Mouse (Mus musculus): ENCODE data around the gene Bag3. TPM values are rescaled to one million over a fixed set of nuclear protein-coding genes. Genes with fewer than 3 reads are reported as not detected.
A peak's percentile ranks its signal among the peaks of the same experiment; 100 is the strongest.
"Not testable (repeated sequence)": the region's sequence is repeated elsewhere in the genome, so short reads cannot be mapped to it uniquely, and the experiment has no call there.

Bag3 gene
- total RNA-seq, 4 experiments from 2014 or later, result 146 to 189 (median 168) TPM

GRCm38 (mm10) chr7:128569987-128570656 lies 46.7 kb downstream of the Bag3 start:
- DNase-seq, result no peak

- DNase-seq, result not testable (repeated sequence)
Measured at GRCm38 (mm10) chr7:128570657-128571056, 47.2 kb downstream of the Bag3 start.

GRCm38 (mm10) chr7:128572030-128572429 lies 48.6 kb downstream of the Bag3 start:
- no peak for DNase-seq

GRCm38 (mm10) chr7:128575211-128575610 lies 51.8 kb downstream of the Bag3 start:
- DNase-seq, result peak; percentile 57

GRCm38 (mm10) chr7:128575794-128576193 lies 52.4 kb downstream of the Bag3 start:
- no peak for DNase-seq

- no peak for DNase-seq
Measured at GRCm38 (mm10) chr7:128577607-128578006, 54.2 kb downstream of the Bag3 start.

- no peak for DNase-seq
Measured at GRCm38 (mm10) chr7:128578199-128578945, 55.0 kb downstream of the Bag3 start.

GRCm38 (mm10) chr7:128579381-128579780 lies 56.0 kb downstream of the Bag3 start:
- DNase-seq, result no peak

- no peak for DNase-seq
Measured at GRCm38 (mm10) chr7:128580318-128580717, 56.9 kb downstream of the Bag3 start.

GRCm38 (mm10) chr7:128581864-128582484 lies 58.6 kb downstream of the Bag3 start:
- DNase-seq, result no peak

- peak; percentile 50 for DNase-seq
Measured at GRCm38 (mm10) chr7:128583213-128583948, 60.0 kb downstream of the Bag3 start.

- no peak for DNase-seq
Measured at GRCm38 (mm10) chr7:128587334-128587933, 64.0 kb downstream of the Bag3 start.

GRCm38 (mm10) chr7:128591345-128592084 lies 68.1 kb downstream of the Bag3 start:
- DNase-seq, result no peak

GRCm38 (mm10) chr7:128592118-128592935 lies 68.9 kb downstream of the Bag3 start:
- DNase-seq, result peak; percentile 43

- DNase-seq, result no peak
Measured at GRCm38 (mm10) chr7:128592936-128593241, 69.5 kb downstream of the Bag3 start.

- no peak for DNase-seq
Measured at GRCm38 (mm10) chr7:128596274-128596673, 72.9 kb downstream of the Bag3 start.
